Mouse (Mus musculus) stomach, postnatal 0 days (tissue): ENCODE results near the gene Msantd3. TPM values are rescaled to one million over a fixed set of nuclear protein-coding genes. Genes with fewer than 3 reads are reported as not detected.

Source experiments
- ATAC-seq: fragments of 200-750 bp; cut with Nextera tagmentation; 2 replicates; pipeline ENCODE4 v1.8.0; 2017; ENCODE audit not compliant: low FRiP score, low TSS enrichment
- DNase-seq: peaks from one replicate; pipeline ENCODE4 v3.0.0-alpha.2; 2016; ENCODE audit warnings: low spot score
- H3K27ac ChIP-seq: fragments of 300-500 bp; sonication (generic); replicated peaks from 2 replicates; pipeline ENCODE4 v1.5.1; 2014; ENCODE audit warnings: mild to moderate bottlenecking, control low read depth
- H3K27me3 ChIP-seq: fragments of 300-500 bp; sonication (generic); 2 replicates; pipeline ENCODE4 v1.6.1; 2014; ENCODE audit warnings: low read length; ENCODE audit not compliant: control insufficient read depth, insufficient read depth
- H3K36me3 ChIP-seq: fragments of 300-500 bp; sonication (generic); 2 replicates; pipeline ENCODE4 v1.6.1; 2014; ENCODE audit warnings: low read length, mixed read lengths; ENCODE audit not compliant: control insufficient read depth, insufficient read depth
- H3K4me1 ChIP-seq: fragments of 300-500 bp; sonication (generic); replicated peaks from 2 replicates; pipeline ENCODE4 v1.6.1; 2014; ENCODE audit warnings: antibody characterized with exemption; ENCODE audit not compliant: control insufficient read depth, insufficient read depth
- H3K4me2 ChIP-seq: fragments of 300-500 bp; sonication (generic); replicated peaks from 2 replicates; pipeline ENCODE4 v1.6.1; 2014; ENCODE audit warnings: low read depth, mild to moderate bottlenecking, control low read depth, moderate library complexity
- H3K4me3 ChIP-seq: fragments of 300-500 bp; sonication (generic); 2 replicates; pipeline ENCODE4 v1.5.1; 2014; ENCODE audit warnings: low read depth, low read length, control low read depth
- H3K9ac ChIP-seq: fragments of 300-500 bp; sonication (generic); 2 replicates; pipeline ENCODE4 v1.6.1; 2014; ENCODE audit warnings: mild to moderate bottlenecking, low read length, control low read depth, mixed read lengths
- H3K9me3 ChIP-seq: fragments of 300-500 bp; sonication (generic); 2 replicates; pipeline ENCODE4 v1.6.1; 2016; ENCODE audit warnings: low read length; ENCODE audit not compliant: control insufficient read depth
- CTCF ChIP-seq: IDR thresholded peaks from 2 replicates; pipeline ENCODE4 v1.5.1; 2016; ENCODE audit warnings: antibody characterized with exemption, low read depth, mild to moderate bottlenecking, moderate library complexity
- EP300 ChIP-seq: optimal IDR thresholded peaks from 2 replicates; pipeline ENCODE3; 2016; ENCODE audit warnings: antibody characterized with exemption
- WGBS: fragments of 180-500 bp; shearing (Covaris S2); extraction: QIAGEN DNeasy Blood & Tissue Kit; methylation state at CpG from one replicate; pipeline ENCODE4 v1.1.7; 2014; 5-methylcytosine and 5-hydroxymethylcytosine counted together
- polyA plus RNA-seq: library from polyadenylated mRNA; unstranded; fragments of >200 nt; fragmentation: Nextera tagmentation; extraction: Ambion mirVana; gene quantifications from 2 replicates; pipeline ENCODE4 v1.2.1, GENCODE M21; 2015

Gene Msantd3
- polyA plus RNA-seq, 1 experiment from 2014 or later = 11.0 TPM

DNA sequence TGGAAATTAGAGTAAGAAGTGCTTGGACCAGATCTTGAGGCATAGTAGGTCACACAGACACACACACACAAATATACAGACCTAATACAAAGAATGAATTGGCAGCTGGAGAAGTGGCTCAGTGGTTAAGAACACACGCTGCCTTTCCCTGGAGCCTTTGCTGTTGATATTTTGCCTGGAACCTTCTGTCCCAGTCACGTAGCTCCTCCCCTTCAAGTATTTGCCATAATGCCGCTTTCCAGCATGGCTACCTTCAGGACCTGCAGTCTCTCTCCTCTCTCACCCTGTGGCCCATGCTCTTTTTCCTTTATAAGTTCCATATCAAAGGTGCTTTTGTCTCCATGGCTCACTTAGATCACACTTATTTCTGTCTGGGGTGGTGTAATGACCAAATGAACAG, 51.7 kb downstream of the Msantd3 start:
- TF ChIP-seq CTCF = no peak
- Histone ChIP-seq H3K27me3 (no peaks in the 10 kb centered on the region), H3K36me3 (no peaks in the 10 kb centered on the region)

DNA sequence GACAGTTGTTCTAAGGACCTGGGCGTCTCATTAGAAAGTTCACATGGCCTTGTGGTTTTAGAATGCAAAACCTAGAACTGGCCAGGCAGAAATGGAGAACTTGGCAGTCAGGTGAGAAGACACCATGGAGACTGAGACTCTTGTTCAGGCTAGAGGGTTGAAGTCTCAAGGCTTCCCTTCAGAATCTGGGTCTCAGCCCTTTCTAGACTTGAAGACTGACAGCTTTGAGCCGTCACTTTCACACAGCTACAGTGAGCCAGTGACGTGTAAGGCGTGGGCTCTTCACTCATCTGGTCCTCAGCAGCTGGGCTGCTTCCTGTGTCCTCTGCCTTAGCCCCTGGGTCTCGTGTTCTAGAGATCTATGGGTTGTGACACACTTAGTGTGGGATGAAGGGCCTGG, 52.6 kb downstream of the Msantd3 start:
- Histone ChIP-seq H3K27ac (no peak overlapping the region), H3K4me1 (no peaks in the 10 kb centered on the region), H3K4me2 (no peak overlapping the region), H3K27me3 (no peaks in the 10 kb centered on the region), H3K9me3 (no peaks in the 10 kb centered on the region; the same call in 1 of the 2 replicates), H3K9ac (no peak overlapping the region), H3K4me3 (no peak overlapping the region), H3K36me3 (no peaks in the 10 kb centered on the region)
- 46% methylated on average over 5 of the region's 5 CpGs for WGBS
- TF ChIP-seq CTCF = no peak
- ATAC-seq (peak; percentile 41; the same call in 1 of the 2 replicates), DNase-seq (no peak)

More for the DNA sequence above, 51.7 kb downstream of the Msantd3 start:
- H3K4me2 ChIP-seq = no peak overlapping the region
- WGBS = 80% methylated on average over 3 of the region's 3 CpGs
- no peak overlapping the region for H3K9ac ChIP-seq
- ATAC-seq (no peak), DNase-seq (no peak)
- no peak overlapping the region for H3K27ac ChIP-seq
- no peaks in the 10 kb centered on the region; the same call in 1 of the 2 replicates for H3K9me3 ChIP-seq
- 0 out of 2 replicates have a peak, but pooled peaks cover under 1% of the 10 kb centered on the region for H3K4me1 ChIP-seq
- H3K4me3 ChIP-seq = no peak overlapping the region

DNA sequence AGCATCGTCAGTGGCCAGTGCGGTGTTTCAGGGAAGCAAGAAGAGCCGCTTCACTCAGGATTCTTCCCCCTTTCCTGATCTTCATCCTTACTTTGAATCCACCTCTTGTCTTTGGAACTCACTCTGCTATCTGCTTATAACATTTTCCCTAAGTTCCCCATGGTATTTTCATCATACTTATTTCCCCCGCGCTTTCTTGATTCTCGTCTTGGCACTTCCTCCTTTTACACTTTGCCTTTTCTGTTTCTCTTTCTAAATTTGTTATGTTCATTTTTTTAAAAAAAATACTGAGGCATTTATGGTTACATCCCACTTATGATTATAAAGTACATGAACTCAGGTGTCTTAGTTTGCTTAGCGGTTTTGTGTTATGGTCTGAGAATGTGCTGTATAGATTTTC, 53.1 kb downstream of the Msantd3 start:
- TF ChIP-seq EP300 = no peak
- no peak for TF ChIP-seq CTCF
- no peaks in the 10 kb centered on the region for H3K27me3 ChIP-seq
- H3K9ac ChIP-seq = no peak overlapping the region
- no peaks in the 10 kb centered on the region for H3K36me3 ChIP-seq
- DNase-seq (no peak), ATAC-seq (no peak)
- H3K4me2 ChIP-seq = no peak overlapping the region
- no peaks in the 10 kb centered on the region for H3K9me3 ChIP-seq
- no peaks in the 10 kb centered on the region for H3K4me1 ChIP-seq
- H3K27ac ChIP-seq = no peak overlapping the region
- no peak overlapping the region for H3K4me3 ChIP-seq
- 86% methylated on average over 7 of the region's 7 CpGs for WGBS

DNA sequence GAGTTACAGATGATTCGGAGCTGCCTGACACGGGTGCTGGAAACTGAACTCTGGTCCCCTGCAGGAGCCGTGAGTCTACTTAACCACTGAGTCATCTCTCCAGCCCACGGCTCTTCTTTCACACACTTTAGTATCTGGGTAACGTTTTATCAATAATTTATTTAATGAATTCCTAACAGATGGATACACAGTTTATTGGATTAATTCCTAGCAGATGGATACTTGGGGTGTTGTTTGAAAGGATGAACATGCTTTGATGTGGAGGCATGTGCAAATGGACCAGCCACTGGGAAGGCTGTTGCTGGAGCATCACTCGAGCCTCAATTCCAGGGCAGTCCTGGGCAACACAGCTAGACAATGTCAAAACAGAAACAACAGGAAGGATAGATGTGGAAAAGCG, 56.4 kb downstream of the Msantd3 start:
- WGBS = 82% methylated on average over 7 of the region's 7 CpGs
- Histone ChIP-seq H3K4me2 (no peak overlapping the region), H3K9ac (no peak overlapping the region), H3K4me1 (no peaks in the 10 kb centered on the region), H3K36me3 (no peaks in the 10 kb centered on the region), H3K9me3 (no peaks in the 10 kb centered on the region), H3K4me3 (no peak overlapping the region), H3K27me3 (no peaks in the 10 kb centered on the region), H3K27ac (no peak overlapping the region)
- DNase-seq (no peak), ATAC-seq (no peak)
- TF ChIP-seq EP300 = no peak

DNA sequence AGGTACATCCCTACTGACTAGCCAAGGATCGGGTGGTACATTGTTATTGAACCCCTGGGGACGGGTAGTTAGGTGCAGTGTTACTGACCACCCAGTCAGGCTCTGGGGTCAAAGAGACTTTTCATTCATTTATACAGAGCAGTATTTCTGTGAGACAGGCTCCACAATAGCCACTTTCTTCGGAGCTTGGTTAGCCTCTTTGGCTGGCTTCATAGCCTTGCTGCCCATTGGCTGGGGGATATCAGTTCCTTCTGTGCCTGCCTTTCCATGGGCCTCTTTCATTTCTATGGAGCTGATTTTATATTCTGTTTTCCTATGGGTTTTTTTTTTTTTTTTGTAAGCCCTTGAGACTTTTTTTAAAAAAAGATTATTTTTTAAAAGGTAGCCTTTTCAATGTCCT, 65.9 kb downstream of the Msantd3 start:
- H3K4me1 ChIP-seq = no peaks in the 10 kb centered on the region
- H3K9me3 ChIP-seq = no peaks in the 10 kb centered on the region
- no peak overlapping the region for H3K4me3 ChIP-seq
- H3K9ac ChIP-seq = no peak overlapping the region
- H3K36me3 ChIP-seq = peaks cover 6% of the 10 kb centered on the region; the same call in 1 of the 2 replicates
- no peak for ATAC-seq
- no peak for DNase-seq
- no peaks in the 10 kb centered on the region for H3K27me3 ChIP-seq
- H3K4me2 ChIP-seq = no peak overlapping the region
- 90% methylated on average over 3 of the region's 3 CpGs for WGBS
- TF ChIP-seq CTCF (no peak), EP300 (no peak)
- H3K27ac ChIP-seq = no peak overlapping the region

DNA sequence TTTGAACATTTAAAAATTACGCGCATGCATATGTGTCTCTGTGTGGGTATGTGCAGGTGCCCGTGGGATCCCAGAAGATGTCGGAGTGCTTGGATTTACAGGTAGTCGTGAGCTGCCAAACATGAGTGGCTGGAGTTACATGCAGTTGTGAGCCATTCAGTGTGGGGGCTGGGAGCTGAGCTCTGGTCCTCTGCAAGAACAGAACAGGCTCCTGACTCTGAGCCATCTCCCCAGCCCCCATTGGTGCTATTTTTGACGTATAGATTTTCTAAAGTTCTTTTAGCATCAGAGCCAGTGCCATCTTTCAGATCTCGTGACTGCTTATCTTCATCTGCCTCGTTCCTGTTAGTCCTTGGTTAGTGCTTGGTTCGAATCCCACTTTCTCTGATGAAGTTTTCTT, 69.8 kb downstream of the Msantd3 start:
- Histone ChIP-seq H3K9me3 (no peaks in the 10 kb centered on the region), H3K4me2 (no peak overlapping the region), H3K4me3 (no peak overlapping the region), H3K27me3 (no peaks in the 10 kb centered on the region), H3K27ac (no peak overlapping the region), H3K36me3 (peaks cover 6% of the 10 kb centered on the region; the same call in 1 of the 2 replicates), H3K9ac (no peak overlapping the region), H3K4me1 (no peaks in the 10 kb centered on the region)
- WGBS = 87% methylated on average over 9 of the region's 9 CpGs
- ATAC-seq (no peak), DNase-seq (no peak)
- no peak for TF ChIP-seq CTCF
- no peak for TF ChIP-seq EP300
